Mouse (Mus musculus) c-Kit-negative CD71-positive TER-119-positive erythroid progenitor cells, embryonic 14.5 days (primary cell): ENCODE measurements around the gene Cblb.

ENCODE experiments used
- DNase-seq: peaks from one replicate; pipeline ENCODE4 v3.0.0-alpha.2; 2013; ENCODE audit warnings: low read depth, low spot score

Gene Cblb

DNA sequence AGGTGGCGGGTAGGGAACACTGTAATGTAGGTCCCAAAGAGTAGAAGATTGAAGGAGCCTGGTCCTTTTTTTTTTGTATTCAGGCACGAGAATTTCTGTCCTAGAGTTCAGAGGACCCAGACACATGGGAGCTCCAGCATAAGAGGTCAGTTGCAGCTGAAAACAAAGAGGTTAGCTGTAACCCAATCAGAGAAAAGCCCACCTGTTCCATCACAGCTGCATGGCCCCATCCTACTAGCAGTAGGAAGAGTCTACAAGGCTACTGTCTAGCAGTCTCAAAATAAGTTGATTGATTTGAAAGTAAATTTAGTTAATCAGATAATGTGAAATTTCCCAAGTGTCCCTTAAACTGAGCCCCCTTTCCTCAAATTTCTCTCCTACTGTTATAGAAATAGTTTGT, 40.3 kb downstream of the Cblb start:
- DNase-seq, result no peak

DNA sequence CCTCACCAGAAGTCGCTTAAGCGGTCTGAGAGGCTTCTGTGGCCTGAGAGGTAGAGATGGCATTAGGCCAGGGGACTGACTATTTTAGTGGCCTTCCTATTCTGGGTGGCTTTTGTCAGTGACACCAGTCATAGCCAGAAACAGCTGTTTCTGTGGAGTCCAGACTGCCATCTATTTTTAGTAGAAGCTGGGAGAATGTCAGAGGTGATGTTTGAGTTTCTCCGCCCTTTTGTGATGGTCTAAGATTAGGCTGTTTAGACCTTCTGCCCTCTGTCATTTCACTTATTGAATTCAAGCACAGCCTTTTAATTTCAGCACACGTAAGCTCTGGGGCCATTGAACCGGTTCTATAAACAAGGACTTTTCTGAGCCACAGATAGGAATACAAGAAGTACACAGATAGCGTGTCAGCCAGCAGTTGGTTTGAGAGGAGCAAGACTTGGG, 40.8 kb downstream of the Cblb start:
- no peak for DNase-seq

GRCm38 (mm10) chr16:52076652-52077051, 45.6 kb downstream of the Cblb start:
- DNase-seq, result no peak

DNA sequence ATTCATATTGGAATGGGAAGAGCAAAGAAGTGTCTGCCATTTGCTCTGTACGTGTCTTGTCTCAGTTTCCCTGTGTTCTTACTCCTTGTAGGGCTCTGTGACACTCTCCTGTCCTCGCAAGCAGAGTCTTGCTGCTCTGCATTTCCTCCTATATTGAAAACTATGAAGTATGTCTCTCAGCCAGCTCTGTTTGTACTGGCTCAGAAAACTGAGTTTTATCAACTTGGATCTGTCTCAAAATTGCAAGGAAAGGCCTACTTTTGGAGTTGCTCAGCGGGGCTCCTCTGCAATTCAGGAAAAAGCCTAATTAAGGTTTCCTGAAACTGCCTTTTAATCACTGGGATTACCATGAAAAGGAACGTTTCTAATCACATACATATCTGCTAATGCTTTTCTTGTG, 46.9 kb downstream of the Cblb start:
- no peak for DNase-seq

DNA sequence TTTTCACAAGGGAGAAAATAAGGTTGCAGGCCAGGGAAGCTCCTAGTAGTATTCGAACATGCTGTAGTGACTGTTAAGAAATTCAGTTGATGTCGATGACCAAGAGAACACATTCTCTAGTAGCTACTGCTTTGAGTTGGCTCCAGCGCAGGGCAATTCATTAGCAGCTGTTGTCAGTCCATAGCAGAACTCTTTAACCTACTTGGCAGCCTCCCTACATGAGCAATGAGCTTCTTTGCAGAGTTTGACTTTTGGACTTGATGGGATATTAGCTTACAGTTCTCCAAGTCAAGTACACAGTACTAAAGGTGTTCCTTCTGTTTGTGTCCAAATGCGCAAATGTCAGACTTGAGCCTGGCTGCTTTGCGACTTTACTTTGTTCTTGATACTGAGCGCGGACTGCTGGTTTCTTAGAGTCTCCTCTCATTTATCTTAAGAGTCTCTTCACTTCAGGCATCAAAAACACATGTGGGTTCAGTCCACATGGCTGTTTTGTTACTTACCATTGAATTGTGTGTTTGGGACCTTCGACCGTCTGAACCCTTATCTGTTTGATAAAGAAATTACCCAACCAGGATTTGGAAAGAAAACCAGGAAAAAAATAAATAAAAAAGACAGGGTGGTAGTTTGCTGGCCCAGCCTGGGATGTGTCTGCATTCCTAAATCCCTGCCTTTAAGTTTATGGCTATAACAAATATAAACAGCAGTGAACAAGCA, 47.9 kb downstream of the Cblb start:
- no peak for DNase-seq

- no peak for DNase-seq
Observed at GRCm38 (mm10) chr16:52079475-52079823, 48.4 kb downstream of the Cblb start.

DNA sequence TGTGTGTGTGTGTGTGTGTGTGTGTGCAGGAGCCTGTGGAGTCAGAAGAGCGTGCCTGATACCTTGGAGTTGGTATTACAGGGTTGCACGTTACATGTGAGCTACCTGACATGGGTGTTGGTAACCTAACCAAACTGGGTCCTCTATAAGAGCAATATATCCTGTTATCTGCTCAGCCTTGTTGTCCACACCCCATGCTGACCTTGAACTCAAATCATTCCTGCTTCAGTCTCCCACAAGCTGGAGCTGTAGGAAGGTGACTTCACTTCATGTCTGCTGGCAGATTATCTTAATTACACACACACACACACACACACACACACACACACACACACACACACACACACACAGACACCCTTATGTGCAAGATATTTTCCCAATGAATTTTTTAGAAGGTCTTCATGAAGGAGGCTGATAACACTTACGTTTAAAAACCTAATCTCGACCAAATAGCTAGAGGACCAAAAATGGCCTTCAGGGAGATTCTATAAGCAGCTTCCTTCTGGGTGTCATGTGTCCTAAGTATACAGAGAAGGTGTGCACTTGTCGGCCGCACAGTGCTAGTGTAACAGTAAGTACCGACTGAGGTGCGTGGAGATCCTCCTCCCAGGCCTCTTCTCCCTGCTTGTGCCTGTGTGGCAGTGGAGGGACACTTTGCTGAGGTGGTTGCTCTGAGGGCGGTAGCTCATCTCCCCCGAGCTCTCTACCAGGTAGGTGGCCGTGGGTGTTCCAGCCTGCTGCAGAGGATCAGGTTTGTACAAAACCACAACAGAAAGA, 49.8 kb downstream of the Cblb start:
- DNase-seq, result no peak

DNA sequence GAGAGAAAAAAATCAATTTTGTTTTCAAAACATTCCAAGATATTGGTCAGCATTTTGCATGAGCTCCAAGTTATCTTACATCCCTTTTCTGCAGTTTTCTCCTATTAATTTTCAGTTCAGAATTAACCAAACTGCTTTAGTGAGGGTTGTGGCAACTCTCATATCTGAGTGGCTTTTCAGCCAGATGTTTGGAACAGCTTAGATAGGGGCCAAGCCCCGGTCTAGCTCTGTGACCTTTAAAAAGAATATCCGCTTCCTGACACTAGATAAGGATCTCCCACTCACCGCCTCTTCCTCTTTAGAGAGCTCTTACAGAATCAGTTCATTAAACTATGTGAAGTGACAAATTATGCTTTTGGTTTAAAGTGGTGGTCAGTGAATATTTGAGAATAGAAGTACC, 50.7 kb downstream of the Cblb start:
- DNase-seq, result no peak

DNA sequence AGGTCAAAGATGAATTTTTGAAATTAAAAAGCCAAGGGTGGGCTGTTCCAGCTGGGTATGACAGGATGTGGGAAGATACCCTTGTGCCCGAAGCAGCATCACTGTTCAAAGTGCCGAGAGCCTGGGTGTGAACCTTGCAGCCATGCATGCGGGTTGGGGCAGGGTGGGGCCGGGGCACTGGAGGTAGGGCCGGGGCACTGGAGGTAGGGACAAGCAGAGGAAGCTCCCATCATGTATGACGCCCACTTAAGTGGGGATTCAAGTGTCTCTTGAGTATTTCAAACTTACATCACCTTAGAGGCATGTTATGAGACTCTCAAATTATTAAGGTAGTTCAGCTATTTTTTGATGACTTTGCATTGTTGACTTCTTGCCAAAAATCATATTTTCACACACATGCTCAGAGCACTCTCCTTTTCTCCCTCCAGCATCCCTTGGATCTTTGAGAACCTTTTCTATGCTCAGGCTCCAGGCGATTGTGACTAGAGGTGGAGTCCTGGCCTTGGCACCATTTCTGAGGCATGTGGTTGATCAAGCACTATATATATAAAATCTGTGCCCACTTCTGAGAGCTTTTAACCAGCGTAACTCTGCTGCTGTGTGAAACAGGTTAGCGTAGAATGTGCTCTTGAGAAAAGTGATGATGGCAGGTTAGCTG, 55.9 kb downstream of the Cblb start:
- DNase-seq, result no peak

- DNase-seq, result no peak
Observed at GRCm38 (mm10) chr16:52089354-52089753, 58.3 kb downstream of the Cblb start.

DNA sequence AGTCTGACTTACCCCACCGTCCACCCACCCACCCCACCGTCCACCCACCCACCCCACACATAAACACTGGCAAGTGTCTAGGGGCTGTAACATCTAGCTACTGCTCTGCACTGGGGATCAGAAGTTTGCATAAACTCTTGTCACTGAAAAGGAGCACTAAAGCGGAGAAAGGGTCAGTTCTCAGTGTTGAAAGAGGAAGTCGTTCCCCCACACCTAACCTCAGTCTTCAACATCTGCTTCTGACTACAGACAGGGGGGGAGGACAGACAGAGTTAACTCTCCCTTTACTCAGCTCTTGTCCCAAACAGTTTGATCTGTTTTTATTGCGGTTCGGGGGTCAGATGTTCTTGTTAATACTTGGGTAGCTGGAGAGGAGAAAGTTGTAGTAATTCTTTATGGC, 59.9 kb downstream of the Cblb start:
- no peak for DNase-seq

- DNase-seq, result no peak
Observed at GRCm38 (mm10) chr16:52093325-52094253, 62.6 kb downstream of the Cblb start.

GRCm38 (mm10) chr16:52094735-52095459, 63.9 kb downstream of the Cblb start:
- DNase-seq, result no peak

- no peak for DNase-seq
Observed at GRCm38 (mm10) chr16:52095643-52096042, 64.6 kb downstream of the Cblb start.

- DNase-seq, result no peak
Observed at GRCm38 (mm10) chr16:52100466-52100865, 69.4 kb downstream of the Cblb start.

GRCm38 (mm10) chr16:52104608-52105007, 73.6 kb downstream of the Cblb start:
- no peak for DNase-seq

- DNase-seq, result no peak
Observed at GRCm38 (mm10) chr16:52107836-52108235, 76.8 kb downstream of the Cblb start.

DNA sequence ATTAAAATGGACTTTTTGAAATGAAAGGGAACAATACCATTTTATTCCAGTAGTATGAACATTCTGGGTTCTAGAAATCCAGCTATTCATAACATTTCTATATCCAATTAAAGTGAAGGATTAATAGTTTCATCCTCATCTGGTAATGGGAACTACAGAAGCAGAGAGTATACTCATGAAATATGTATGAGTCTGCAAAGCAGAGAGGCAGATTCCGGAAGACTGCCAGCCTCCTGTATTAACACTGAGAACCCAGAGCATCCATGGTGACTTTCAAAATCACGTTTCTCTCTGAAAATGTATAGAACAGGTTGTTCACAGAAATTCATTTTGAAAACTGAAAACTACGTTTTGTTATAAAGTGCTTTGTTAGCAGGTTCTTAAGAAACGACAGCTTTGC, 83.4 kb downstream of the Cblb start:
- DNase-seq, result no peak

- DNase-seq, result no peak
Observed at GRCm38 (mm10) chr16:52119003-52119402, 88.0 kb downstream of the Cblb start.

DNA sequence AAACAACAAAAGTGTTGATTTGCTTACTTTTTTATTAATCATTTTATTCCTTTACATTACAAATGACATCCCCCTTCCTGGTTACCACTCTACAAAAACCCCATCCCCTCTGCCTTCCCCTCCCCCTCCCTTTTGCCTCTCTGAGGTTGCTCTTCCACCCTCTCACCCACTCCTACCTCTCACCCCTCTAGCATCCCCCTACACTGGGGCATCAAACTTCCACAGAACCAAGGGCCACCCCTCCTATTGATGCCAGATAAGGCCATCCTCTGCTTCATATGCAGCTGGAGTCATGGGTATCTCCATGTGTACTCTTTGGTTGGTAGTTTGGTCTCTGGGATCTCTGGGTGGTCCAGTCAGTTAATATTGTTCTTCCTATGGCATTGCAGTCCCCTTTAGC, 93.9 kb downstream of the Cblb start:
- no peak for DNase-seq

DNA sequence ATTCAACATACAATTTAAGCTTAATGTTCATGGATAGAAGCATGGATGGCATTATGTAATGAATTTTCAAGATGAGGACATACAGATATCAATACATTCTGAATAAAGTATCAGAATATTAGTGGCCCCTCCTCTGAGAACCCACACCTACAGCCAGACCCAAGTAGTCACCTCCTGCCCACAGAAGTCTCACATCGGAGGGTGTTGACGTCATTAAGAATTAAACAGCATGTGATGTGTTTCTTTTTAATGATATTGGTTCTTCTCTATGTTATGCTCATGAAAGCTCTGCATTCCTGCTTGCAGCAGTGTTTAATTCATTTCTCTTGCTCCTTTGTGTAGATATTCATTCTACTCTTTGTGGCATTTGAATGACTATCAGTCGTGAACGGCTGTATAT, 94.9 kb downstream of the Cblb start:
- no peak for DNase-seq
